In the genomic region with DNA sequence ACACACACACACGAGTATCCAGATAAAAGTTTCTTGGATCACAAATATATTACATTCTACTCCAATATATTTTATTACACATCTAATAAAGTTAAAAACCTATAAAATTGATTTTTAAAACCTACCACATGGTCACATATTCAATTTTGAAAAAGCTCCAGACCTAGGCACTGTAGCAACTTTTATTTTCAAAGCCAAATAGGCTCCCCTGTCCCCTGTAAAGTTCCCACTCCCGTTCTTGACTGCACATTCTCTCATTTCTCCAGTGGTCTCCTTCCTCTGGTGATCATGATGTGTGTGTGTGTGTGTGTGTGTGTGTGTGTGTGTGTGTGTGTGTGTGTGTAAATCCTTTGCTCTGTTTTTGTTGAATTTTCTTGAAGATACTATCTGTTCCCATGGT, we compare ENCODE assay signal across 16 mouse cellular contexts.
"Had no signal": no experiment of that assay in that cellular context is flagged by ENCODE, and none has a peak within 500 bp of the region (broad histone marks: within the 10 kb centered on the region; RNA-seq: fewer than 3 reads in every experiment).

No protein-coding gene starts in this region.

- H3K4me1 ChIP-seq: neural tube, embryonic 13.5 days; neural tube, embryonic 15.5 days; stomach, embryonic 15.5 days had no signal

- H3K4me3 ChIP-seq: neural tube, embryonic 13.5 days; neural tube, embryonic 15.5 days; stomach, embryonic 15.5 days had no signal

- H3K9ac ChIP-seq: neural tube, embryonic 13.5 days; neural tube, embryonic 15.5 days; stomach, embryonic 15.5 days had no signal

- DNase-seq: retina, postnatal 1 day; right cerebral cortex, adult 18-20 months; right cerebral cortex, postnatal 14 days; right cerebral cortex, postnatal 25 days; right cerebral cortex, postnatal 4 days; spleen, adult 18-20 months; thymus, adult 18-20 months; thymus, adult 2 months; thymus, postnatal 14 days; thymus, postnatal 25 days; thymus, postnatal 36 days; thymus, postnatal 4 days had no signal

- H3K27ac ChIP-seq: neural tube, embryonic 13.5 days; neural tube, embryonic 15.5 days; stomach, embryonic 15.5 days; stomach, postnatal 0 days had no signal

- H3K27me3 ChIP-seq: neural tube, embryonic 13.5 days; neural tube, embryonic 15.5 days; stomach, embryonic 15.5 days had no signal

- H3K36me3 ChIP-seq: neural tube, embryonic 13.5 days; neural tube, embryonic 15.5 days; stomach, embryonic 15.5 days had no signal

- H3K9me3 ChIP-seq: neural tube, embryonic 13.5 days; neural tube, embryonic 15.5 days; stomach, embryonic 15.5 days had no signal

- H3K4me2 ChIP-seq: neural tube, embryonic 13.5 days; neural tube, embryonic 15.5 days; stomach, embryonic 15.5 days had no signal
